Mouse (Mus musculus) liver (tissue): Measurements from ENCODE around the gene Zfp2.
A peak's percentile ranks its signal among the peaks of the same experiment; 100 is the strongest.

Experiments
- DNase-seq: peaks from one replicate; pipeline ENCODE4 v3.0.0-alpha.2; 2020; ENCODE audit warnings: mixed read lengths

The Zfp2 gene

DNA sequence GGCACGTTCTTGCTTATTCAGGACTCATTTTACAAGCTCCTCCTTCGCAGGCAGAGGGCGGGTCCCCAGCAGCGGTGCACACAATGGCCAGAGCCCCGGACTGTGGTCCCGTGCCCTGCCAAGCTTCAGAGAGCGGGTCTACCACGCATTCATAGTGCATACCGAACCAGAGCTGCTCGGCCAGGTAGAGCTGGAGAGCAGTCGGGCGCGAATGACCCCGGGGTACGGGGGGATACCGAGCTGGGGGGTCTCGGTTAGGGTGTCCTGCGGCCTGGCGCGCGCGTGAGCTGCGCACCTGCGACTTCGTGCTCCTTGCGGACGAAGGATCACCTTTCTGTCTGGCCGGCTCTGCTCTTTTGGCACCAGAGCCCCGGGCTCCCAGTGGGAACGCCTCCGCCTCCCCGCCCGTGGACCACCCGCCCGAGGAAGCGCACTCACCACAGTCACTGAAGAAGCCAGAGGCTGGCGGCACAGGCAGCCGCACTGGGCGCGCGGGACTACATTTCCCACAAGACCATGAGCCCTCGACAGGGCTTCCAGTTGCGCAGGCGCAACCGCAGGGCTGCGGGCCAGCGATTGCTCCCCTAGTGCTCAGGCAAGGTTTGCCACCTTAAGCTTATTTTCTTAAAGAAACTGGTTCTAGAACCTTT is at the start of gene Zfp2:
Gene Zfp2, minus strand, starts transcription at position 495 of the 650 bp plus-strand sequence.
- peak; percentile 84 for DNase-seq

DNA sequence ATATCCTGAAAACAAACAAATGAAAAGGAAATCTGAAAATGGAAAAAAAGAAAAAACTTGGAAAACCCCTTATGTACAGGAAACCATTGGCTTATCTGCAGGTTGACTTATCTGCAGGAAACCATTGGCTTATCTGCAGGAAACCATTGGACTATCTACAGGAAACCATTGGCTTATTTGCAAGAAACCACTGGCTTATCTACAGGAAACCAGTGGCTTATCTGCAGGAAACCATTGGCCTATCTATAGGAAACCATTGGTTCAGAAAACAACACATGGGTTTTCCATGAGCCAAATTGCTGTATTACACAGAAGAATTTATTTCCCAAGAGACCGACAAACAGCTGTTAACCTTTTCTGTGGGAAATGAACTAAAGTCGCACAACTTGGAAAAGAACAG is 48.9 kb upstream of the Zfp2 start:
- no peak for DNase-seq

DNA sequence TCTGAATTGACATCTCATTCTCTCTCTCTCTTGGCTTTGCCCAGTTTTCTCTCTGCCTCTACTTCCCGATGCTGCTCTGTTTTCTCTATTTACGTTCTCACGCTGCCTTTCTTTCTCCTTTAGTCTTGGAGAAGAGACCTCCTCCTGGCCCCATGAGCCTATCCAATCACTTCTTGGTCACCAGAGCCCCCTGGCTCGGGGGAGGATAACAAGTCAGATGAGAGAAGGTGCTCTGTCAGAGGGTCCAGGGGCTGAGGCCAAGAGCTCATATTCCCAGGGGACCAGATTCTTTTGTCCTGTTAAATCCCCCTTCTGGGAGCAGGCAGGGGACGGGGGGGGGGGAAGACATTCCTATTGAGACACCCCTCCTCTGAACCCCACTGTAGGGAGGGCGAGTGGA is 37.7 kb upstream of the Zfp2 start, which contains the start of gene Prop1:
Gene Prop1, minus strand, starts transcription at position 101 of the 400 bp plus-strand sequence.
- no peak for DNase-seq

DNA sequence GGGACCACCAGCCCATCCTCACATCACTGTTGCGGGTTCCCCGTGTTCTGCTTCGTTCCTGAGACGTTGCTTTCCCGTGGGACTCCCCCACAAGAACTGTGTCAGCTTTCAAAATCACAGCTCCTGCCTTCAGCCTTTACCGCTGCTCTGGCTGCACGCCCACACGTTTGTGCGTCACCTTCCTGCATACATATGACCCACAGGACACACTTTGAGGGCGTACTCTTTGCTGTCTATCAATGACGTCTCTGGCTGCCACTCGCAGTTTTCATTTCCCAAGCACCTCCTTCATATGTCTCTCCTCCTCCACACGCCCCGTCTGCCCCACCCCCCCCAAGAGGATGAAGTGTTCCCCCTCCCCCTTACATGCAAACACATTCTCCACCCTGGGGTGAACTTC is 36.3 kb upstream of the Zfp2 start:
- DNase-seq: no peak

DNA sequence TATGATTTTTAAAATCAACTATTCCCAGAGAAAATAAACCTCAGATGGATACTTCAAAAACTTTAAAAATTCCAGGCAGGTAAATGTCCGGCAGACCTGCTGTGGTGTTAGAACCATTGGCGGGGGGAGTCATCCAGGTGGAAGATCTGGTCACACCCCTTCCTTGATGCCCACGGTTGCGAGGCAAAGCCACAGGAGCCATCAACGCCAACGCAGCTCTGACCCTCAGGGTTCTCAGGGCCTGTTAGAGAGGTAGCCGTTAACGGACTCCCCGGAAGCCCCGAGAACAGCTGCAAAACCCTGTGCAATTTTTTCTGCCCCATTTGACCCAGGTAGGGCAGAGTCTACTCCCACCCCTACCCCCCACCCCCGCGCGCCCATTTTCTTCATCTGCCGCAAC is 27.5 kb upstream of the Zfp2 start, which contains the start of gene 4933414I15Rik:
Gene 4933414I15Rik, minus strand, starts transcription at position 260 of the 400 bp plus-strand sequence.
- no peak for DNase-seq

DNA sequence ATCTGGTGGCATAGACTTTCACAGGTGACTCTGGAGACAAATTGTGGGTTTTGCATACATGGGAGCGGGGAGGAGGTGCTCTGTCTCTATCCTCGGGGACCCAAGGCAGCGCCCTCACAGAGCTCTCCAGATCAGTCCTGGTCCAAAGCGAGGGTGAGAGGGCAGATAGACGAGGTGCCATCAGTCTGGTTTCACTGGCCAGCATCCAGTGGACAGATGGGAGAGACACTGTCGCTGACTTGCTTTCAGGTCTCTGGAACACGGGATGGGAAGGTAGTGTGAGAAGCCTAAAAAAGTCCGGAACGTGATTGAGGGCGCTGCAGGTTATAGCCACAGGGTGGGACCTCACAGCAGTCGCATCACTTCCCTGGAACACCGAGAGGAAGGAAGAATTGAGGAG is 26.4 kb upstream of the Zfp2 start:
- DNase-seq: no peak

DNA sequence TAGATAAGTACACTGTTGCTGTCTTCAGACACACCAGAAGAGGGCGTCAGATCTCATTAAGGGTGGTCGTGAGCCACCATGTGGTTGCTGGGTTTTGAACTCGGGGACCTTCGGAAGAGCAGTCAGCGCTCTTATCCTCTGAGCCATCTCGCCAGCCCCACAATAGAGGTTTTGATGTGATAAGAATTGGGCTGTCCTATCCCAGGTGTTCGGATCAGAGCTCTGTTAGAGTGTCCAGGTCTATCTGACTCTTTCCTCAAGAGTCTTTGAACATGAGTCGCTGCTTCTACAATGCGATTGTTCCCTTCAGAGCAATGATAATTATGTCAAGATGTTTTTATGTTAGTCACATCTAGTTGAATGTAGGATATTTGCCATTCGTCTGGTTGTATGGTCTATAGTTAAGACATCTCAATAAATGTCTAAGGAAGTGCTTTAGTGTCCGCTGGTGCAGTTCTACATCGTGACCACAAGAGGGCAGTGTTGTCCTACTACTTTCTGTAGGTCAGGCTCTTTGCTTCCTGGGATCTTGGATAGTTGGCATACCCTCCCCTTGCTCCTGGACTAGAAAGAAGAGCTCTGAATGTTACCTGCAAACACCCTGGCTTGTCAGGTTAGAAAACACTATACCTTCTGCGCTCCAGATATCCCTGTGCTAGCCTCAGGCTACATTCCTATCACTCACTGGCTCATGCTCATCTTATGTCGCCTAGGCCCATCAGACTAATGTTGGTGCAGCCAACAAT is 23.8 kb upstream of the Zfp2 start:
- DNase-seq: no peak

DNA sequence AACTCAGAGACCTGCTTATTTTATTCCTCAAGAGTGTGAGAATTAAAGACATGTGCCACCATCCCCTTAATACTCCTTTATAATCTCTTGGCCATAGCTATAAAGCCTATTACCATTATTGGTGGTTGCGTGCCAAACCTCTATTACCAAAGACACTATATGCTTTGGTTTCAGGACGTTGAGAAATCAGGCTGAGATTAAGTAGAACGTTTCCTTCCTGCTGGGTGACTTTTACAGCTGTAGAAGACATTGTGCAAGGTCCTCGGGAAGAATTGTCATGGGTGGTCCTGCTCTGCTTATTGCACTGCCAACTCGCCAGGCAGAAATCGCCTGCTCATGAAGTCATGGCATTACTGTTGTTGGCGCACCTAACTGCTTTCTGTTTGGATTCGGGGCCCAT is 22.5 kb upstream of the Zfp2 start:
- DNase-seq: no peak

DNA sequence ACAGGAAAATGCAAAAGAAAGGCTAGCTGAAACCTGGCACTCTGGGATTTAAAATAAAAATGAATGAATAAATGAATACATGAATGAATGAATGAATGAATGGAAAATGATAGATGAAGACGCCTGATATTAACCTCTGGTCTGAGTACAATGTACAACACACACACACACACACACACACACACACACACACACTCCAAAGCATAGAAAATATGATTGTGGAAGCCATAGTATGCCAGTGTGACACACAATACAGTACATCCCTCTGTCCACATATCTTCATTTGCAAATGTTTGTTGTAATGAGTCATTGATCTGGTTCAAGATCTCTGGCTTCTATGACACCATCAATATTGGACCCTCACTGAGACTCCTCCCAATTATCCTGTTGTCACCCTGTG is 16.1 kb upstream of the Zfp2 start:
- DNase-seq: no peak

DNA sequence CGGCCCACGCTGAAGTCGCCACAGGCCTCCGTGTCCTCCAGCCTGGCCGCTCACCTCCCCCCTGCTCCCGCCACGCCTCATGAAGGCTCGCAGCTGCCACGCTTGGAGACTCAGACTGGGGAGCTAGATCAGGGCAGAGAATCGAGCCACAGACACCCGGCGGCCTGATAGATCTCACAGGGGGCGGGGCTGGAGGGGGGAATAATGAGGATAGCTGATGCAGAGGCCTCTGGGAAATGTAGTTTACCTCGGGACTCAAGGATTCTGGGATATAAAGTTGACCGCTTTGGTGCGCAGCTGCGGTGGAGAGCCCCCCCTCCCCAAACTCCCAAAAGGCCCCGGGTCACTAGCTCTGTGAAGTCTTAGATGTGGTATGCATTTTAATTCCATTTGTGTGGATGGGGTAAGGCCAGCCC is 15.5 kb upstream of the Zfp2 start, which contains the start of gene Zfp354b:
Gene Zfp354b, minus strand, starts transcription at position 183 of the 416 bp plus-strand sequence.
- peak; percentile 76 for DNase-seq

DNA sequence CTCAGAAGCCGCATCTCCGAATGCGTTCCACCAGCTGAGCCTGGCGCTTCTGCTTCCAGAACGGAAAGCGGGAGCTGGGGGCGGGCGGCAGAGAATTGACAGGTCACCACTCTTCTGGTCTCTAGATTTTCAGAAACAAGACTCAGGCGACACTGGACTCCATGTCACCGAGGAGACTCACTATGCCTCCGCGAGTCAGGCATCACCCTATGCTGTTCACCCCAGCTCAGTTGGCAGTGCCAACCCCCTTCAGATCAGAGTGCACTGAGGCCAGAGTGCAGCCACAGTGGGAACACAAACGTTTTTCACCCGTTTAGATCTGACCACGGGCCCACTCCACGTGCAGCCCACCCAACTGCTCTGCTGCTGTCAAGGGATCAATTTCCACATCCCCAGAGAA is 15.1 kb upstream of the Zfp2 start:
- no peak for DNase-seq

DNA sequence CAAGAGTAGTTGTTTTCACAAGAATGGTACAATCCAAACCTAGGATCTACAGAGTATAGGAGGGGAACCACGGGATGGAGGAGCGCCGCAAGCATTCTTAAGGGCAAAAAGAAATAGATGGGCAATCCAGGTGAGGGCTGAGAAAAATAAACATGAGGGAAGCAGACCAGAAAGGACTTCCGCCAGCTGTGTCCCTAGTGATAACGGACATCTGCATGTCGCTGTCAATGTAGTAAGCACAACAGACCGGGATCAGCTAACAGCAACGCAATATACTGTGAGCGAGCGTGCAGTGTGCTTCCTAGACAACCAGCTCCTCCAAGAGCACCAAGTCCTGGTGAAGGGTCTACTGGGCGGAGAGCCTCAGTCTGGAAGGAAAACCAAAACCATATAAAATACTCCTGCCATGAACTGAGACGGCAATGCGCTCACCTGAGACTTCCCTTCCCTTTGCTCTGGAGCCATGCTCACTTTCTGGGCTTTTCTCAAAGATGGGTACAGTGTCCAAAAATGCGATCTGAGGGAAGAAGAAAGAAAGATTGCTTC is 14.6 kb upstream of the Zfp2 start:
- no peak for DNase-seq

DNA sequence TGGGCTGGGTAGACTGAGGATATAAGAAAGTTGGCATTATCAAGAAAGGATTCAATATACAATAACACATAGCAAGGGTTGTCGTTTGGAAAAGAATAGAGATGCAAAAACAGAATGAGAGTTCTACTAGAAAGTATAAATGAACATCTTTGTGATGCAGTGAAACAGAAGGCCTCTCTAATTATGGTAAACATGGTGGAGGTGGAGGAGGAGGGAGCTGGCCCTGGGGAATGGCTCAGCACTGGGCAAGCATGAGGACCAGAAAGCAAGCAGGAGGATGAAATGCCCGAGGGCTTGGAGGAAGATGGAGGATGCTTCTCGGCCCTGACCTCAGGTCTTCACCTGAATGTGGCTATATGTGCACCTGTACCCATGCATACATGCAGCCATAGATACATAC is 1.5 kb downstream of the Zfp2 start:
- DNase-seq: no peak

DNA sequence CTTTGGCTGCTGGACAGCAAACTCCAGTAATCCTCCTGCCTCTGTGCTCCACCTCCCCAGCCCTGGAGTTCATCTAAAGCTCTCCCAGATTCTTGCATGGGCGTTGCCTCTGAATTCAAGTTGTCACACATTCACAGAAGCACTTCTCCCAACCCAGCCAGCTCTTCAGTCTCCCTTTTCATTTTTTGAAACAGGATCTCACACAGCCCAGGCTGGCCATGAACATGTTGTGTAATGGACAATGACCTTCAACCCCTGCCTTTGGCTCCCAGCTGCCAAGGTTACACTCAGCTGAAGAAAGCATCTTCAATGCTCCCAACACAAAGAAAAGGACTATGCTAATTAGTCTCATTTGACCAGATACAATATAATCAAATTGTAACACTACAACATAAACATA is 2.7 kb downstream of the Zfp2 start:
- no peak for DNase-seq

DNA sequence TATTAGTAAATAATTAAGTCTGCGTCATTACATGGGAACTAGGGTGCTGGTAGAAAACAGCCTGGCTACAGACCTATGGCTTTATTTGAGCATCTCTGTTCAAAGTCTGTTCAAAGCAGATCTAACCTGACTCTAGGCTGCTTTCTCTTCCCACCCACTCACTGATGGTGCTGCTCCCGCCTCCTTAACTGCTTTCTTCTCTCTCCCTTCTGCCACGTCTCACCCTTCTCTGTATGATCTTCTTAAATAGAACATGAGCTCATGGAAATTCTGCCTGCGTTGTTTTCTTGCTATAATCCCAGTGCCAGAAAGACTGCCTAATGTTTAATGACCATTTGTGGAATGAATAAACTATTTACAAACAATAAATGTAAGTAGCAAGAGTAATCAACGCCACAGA is 7.8 kb downstream of the Zfp2 start:
- no peak for DNase-seq

DNA sequence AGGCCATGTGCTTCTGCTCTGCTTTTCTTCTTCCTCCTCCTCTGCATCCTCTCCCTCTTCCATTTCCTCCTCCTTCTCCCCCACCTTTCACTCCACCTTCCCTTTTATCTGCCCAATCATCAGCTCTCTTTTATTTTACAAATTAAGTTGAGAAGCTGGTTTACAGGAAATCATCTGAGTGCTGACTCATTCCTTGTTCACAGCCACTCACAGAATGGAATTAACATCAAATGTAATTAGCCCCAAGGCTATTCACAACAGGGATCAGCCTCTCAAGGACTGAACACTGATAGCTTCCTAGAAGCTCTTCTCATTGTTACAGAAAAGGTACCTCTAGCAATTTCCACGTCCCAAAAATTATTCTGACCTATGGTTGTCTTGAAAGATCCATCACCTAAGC is 18.6 kb downstream of the Zfp2 start:
- no peak for DNase-seq

DNA sequence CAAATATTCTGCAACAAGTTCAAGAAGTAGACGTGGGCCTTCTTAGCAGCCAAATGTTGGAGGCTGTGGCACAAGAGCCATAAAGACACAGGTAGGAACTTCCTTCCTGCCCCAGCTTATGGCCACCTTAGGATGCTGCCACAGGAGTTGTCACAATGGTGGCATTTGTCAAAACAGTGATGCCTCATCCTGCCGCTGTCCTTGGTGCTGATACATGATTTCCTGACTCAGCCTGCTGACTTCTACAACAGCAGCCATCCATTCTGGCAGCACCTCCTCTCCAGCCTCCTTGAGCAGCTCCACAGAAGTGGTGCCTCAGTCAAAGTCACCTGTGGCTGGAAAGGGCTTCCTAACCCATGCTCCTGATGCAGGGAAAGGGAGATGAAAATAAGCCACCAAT is 23.5 kb downstream of the Zfp2 start:
- peak; percentile 14 for DNase-seq

DNA sequence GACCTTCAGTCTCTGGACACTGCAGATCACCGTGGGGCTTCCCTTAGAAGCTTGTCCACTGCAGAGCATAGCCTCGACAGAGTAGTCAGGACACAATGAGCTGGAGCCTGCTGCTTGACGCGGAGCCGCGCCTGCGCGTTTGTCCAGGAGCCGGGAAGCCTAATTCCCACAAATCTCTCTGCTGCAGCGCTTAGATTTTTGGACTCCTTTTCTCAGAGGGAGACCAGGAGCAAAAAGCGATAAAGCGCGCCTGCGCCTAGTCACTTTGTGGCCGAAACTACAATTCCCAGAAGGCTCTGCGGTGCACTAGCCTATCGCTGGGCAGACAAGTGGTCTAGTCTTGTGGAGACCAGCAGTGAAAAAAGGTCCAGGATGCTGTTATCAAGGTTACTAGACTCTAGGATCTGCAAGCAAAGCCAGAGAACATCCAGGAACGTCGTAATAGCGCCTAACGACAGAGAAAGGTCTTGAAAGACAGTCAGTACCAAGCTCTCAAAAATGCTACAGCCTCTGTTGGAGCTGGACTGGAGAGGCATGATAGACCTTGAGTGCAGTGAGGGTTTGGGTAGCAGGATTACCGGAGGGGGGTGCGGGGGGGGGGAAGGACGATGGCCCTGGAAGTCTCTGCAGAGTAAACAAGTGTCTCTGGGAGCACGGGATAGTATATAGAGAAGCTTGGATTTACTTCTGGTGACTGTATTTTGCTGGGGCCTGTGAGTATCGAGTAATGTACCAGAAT is 28.4 kb downstream of the Zfp2 start, which contains the start of gene Zfp454:
Gene Zfp454, minus strand, starts transcription at position 262 of the 739 bp plus-strand sequence.
- DNase-seq: peak; percentile 65

DNA sequence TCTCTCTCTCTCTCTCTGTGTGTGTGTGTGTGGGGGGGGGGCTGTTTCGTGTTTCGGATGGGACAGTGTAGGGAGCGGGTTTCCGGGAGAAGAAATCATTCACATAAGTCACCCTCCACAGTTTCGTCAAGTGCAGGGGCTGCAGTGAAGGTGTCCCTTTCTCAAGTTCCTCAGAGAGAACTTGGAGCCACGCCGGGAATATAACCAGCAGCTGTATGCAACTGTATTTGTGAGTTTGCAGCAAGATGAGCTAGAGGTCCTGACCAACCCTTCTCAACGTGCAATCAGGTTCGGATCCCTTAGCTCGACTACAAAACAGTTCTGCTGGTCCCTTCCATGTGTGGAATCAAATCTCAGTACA is 29.1 kb downstream of the Zfp2 start:
- DNase-seq: no peak

DNA sequence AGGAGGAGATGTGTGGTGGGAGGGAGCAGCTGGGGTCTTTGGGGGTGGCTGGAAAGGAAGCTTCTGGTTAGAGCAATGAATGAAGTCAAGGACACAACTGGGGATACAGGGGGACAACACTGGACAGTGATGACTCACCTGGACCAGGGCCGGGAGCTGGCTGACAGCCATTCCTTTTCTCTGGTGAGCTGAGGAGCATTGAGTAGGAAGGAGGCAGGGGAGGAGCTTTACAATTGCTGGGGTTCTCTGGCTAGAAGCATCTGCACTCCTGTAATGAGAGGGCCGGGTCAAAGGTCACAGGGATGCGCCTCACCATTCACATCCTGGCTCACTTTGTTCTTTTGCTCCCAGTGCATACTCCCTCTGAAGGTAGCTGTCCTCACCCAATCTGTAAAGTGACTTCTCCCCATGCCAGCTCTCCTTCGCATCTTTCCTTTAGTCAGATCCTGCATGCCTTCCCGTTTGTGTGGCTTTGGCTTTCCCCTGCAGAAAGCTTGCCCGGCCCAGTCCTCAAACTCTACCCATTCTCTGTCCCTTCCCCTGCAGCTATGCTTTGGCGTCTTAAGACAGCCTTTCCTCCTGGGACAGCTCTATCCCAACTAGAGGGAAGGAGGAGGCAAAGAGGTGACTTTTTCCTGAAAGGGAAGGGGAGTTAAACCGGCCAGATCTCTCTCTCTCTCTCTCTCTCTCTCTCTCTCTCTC is 29.6 kb downstream of the Zfp2 start:
- no peak for DNase-seq

DNA sequence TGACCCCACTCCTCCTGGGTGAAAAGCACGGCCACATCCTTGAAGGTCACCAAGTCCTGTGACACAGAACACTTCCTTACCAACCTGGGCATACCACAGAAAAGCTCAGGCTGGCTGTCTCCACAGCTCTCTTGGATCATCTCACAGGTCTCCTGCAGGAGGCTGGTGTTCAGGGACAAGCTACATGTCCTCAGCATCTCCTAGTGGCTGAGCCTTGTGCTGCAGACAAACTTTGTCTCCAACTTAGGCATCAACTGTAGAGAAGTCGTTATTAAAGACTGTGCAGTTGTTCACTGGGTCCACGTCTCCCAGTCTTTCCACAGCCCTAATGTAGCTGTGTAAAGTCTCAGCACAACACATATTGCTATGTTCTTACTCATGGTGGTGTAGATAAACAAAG is 32.2 kb downstream of the Zfp2 start:
- DNase-seq: no peak

DNA sequence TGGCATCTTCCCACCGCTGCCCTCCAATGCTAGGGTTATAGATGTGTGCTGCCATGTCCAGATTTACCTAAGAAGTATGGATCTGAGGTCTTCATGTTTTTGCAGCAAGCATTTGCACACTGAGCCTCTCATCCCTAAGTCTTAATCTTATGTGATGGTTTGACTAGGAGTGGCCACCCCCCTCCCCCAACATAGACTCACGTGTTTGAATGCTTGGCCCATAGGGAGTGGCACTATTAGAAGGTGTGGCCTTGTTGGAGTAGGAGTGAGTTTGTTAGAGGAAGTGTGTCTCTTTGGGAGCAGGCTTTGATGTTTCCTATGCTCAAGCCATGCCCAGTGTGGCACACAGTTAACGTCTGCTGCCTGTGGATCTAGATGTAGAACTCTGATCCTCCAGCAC is 37.3 kb downstream of the Zfp2 start:
- no peak for DNase-seq
